Mouse (Mus musculus): ENCODE data around the gene Flot2. TPM values are rescaled to one million over a fixed set of nuclear protein-coding genes. Genes with fewer than 3 reads are reported as not detected.

Gene Flot2
- total and polyA plus RNA-seq, 2 experiments = 23.0 to 66.5 TPM

GRCm38 (mm10) chr11:78023607-78024006 is 14.1 kb upstream of the Flot2 start:
- 82% methylated on average over 8 of the region's 8 CpGs for WGBS
- no peak overlapping the region for H3K4me3 ChIP-seq (ENCODE audit: insufficient read depth, low read depth, low read length)
- no peak for TF ChIP-seq POLR2A (IDR thresholded peaks at IDR 0.05; ENCODE audit: extremely low read depth, insufficient read depth, low read length)
- peak; percentile 50 for TF ChIP-seq CTCF (IDR thresholded peaks at IDR 0.05; ENCODE audit: low read depth, low read length)
- no peaks in the 10 kb centered on the region for H3K4me1 ChIP-seq (ENCODE audit: control insufficient read depth, insufficient read depth, low read length)
- H3K9ac ChIP-seq (ENCODE audit: low read depth, low read length) = no peak overlapping the region
- no peak for DNase-seq (ENCODE audit: extremely low read depth, low read depth, low spot score)
- peaks cover 62% of the 10 kb centered on the region for H3K36me3 ChIP-seq (ENCODE audit: control insufficient read depth, insufficient read depth, low read length)
- H3K27ac ChIP-seq (replicated peaks; ENCODE audit: insufficient read depth, low read depth, low read length) = no peak overlapping the region
- no peaks in the 10 kb centered on the region for H3K79me2 ChIP-seq (ENCODE audit: control insufficient read depth, insufficient read depth, low read length)
- H3K27me3 ChIP-seq (ENCODE audit: control insufficient read depth, insufficient read depth, low read length) = no peaks in the 10 kb centered on the region

DNA sequence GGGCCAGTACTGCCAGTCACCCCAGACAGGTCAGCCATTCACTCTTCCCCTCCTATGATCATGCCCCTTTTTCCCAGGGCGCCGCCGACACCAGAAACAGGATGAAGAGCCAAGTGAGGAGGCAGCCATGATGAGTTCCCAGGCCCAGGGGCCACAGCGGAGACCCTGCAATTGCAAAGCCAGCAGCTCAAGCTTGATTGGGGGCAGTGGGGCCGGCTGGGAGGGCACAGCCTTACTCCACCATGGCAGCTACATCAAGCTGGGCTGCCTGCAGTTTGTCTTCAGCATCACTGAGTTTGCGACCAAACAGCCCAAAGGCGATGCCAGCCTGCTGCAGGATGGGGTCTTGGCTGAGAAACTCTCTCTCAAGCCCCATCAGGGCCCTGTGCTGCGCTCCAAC is 8.5 kb upstream of the Flot2 start:
- peaks cover 31% of the 10 kb centered on the region for H3K36me3 ChIP-seq (ENCODE audit: control insufficient read depth, insufficient read depth, low read length)
- H3K4me1 ChIP-seq (ENCODE audit: control insufficient read depth, insufficient read depth, low read length) = peaks cover 11% of the 10 kb centered on the region
- no peaks in the 10 kb centered on the region for H3K79me2 ChIP-seq (ENCODE audit: control insufficient read depth, insufficient read depth, low read length)
- WGBS = 89% methylated on average over 8 of the region's 8 CpGs
- no peak overlapping the region for H3K9ac ChIP-seq (ENCODE audit: low read depth, low read length)
- no peaks in the 10 kb centered on the region for H3K27me3 ChIP-seq (ENCODE audit: control insufficient read depth, insufficient read depth, low read length)
- no peak overlapping the region for H3K4me3 ChIP-seq (ENCODE audit: insufficient read depth, low read depth, low read length)
- no peak for DNase-seq (ENCODE audit: extremely low read depth, low read depth, low spot score)
- H3K27ac ChIP-seq (replicated peaks; ENCODE audit: insufficient read depth, low read depth, low read length) = no peak overlapping the region
- TF ChIP-seq CTCF (IDR thresholded peaks at IDR 0.05; ENCODE audit: low read depth, low read length) = no peak
- TF ChIP-seq POLR2A (IDR thresholded peaks at IDR 0.05; ENCODE audit: extremely low read depth, insufficient read depth, low read length) = no peak

GRCm38 (mm10) chr11:78030600-78030999 is 7.1 kb upstream of the Flot2 start:
- Histone ChIP-seq H3K79me2 (ENCODE audit: control insufficient read depth, insufficient read depth, low read length) (no peaks in the 10 kb centered on the region), H3K27ac (replicated peaks; ENCODE audit: insufficient read depth, low read depth, low read length) (no peak overlapping the region), H3K4me1 (ENCODE audit: control insufficient read depth, insufficient read depth, low read length) (peaks cover 11% of the 10 kb centered on the region), H3K4me3 (ENCODE audit: insufficient read depth, low read depth, low read length) (no peak overlapping the region), H3K9ac (ENCODE audit: low read depth, low read length) (no peak overlapping the region), H3K27me3 (ENCODE audit: control insufficient read depth, insufficient read depth, low read length) (no peaks in the 10 kb centered on the region), H3K36me3 (ENCODE audit: control insufficient read depth, insufficient read depth, low read length) (peaks cover 20% of the 10 kb centered on the region)
- TF ChIP-seq CTCF (IDR thresholded peaks at IDR 0.05; ENCODE audit: low read depth, low read length) (no peak), POLR2A (IDR thresholded peaks at IDR 0.05; ENCODE audit: extremely low read depth, insufficient read depth, low read length) (no peak)
- WGBS = 79% methylated on average over 2 of the region's 2 CpGs
- DNase-seq (ENCODE audit: extremely low read depth, low read depth, low spot score) = no peak

DNA sequence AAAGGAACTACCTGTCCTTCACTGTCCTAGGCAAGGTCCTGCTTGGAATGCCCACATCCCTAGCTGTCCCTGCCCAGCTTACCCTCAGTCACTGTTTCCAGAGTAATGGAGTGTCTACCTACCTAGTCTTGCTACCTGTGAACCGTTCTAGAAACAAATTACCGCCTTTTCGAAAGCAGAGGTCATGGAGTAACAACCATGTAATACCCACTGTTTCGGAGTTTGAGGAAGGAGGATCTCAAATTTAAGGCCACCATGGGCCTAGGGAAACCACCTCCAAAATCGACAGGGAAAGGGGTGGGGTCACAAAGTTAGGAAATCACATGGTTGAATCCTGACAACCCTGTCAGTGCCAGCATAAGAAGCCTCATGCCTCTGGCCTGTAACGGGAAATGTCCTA is 6.3 kb upstream of the Flot2 start:
- Histone ChIP-seq H3K9ac (ENCODE audit: low read depth, low read length) (no peak overlapping the region), H3K4me1 (ENCODE audit: control insufficient read depth, insufficient read depth, low read length) (peaks cover 11% of the 10 kb centered on the region), H3K36me3 (ENCODE audit: control insufficient read depth, insufficient read depth, low read length) (peaks cover 14% of the 10 kb centered on the region), H3K79me2 (ENCODE audit: control insufficient read depth, insufficient read depth, low read length) (no peaks in the 10 kb centered on the region), H3K4me3 (ENCODE audit: insufficient read depth, low read depth, low read length) (no peak overlapping the region), H3K27me3 (ENCODE audit: control insufficient read depth, insufficient read depth, low read length) (no peaks in the 10 kb centered on the region), H3K27ac (replicated peaks; ENCODE audit: insufficient read depth, low read depth, low read length) (no peak overlapping the region)
- 47% methylated on average over 6 of the region's 6 CpGs for WGBS
- no peak for TF ChIP-seq POLR2A (IDR thresholded peaks at IDR 0.05; ENCODE audit: extremely low read depth, insufficient read depth, low read length)
- no peak for DNase-seq (ENCODE audit: extremely low read depth, low read depth, low spot score)

DNA sequence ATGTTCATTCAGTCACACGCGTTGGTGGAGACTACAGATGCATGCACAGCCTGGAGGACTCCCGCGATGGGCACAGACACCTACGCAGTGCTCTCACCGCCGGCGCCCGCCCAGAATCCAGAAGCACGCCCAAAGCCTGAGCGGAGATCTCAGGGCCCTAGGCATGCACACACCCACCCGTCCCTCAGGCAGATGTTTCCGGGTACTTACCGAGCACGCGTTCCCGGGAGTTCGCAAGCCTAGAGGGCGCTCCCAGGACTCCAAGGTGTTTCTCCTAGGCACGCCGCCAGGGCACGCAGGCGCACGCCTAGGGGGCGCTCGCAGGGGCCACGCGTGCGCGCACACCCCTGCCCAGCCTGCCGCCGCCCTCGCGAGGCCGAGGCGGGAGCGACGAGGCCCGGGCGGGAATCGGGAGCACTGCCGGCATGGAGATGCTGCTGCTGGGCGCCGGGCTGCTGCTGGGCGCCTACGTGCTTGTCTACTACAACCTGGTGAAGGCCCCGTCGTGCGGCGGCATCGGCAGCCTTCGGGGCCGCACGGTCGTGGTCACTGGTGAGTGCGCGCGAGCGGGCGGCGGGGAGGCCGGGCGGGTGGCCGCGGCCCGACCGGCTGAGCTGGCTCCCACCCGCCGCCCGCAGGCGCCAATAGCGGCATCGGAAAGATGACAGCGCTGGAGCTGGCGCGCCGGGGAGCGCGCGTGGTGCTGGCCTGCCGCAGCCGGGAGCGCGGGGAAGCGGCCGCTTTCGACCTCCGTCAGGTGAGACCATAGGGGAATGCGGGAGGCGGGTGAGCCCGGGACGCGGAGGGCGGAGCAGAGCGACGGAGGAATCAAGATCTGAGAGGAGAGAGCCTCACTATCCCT is 5.6 kb upstream of the Flot2 start, which contains the start of gene Dhrs13:
Dhrs13 (plus strand) TSS at position 334 of the 862 bp plus-strand sequence.
- TF ChIP-seq POLR2A (IDR thresholded peaks at IDR 0.05; ENCODE audit: extremely low read depth, insufficient read depth, low read length) (no peak), CTCF (IDR thresholded peaks at IDR 0.05; ENCODE audit: low read depth, low read length) (peak; percentile 84)
- peak; percentile 72 for DNase-seq (ENCODE audit: extremely low read depth, low read depth, low spot score)
- no peaks in the 10 kb centered on the region for H3K79me2 ChIP-seq (ENCODE audit: control insufficient read depth, insufficient read depth, low read length)
- no peaks in the 10 kb centered on the region for H3K27me3 ChIP-seq (ENCODE audit: control insufficient read depth, insufficient read depth, low read length)
- H3K9ac ChIP-seq (ENCODE audit: low read depth, low read length) = peak within 1 kb of the TSS; percentile 69
- peak within 1 kb of the TSS; percentile 57 for H3K4me3 ChIP-seq (ENCODE audit: insufficient read depth, low read depth, low read length)
- H3K36me3 ChIP-seq (ENCODE audit: control insufficient read depth, insufficient read depth, low read length) = peaks cover 9% of the 10 kb centered on the region; the same call in 1 of the 2 replicates
- WGBS = under 1% methylated on average over 96 of the region's 96 CpGs
- peak within 1 kb of the TSS; percentile 6; the same call in 1 of the 2 replicates for H3K27ac ChIP-seq (replicated peaks; ENCODE audit: insufficient read depth, low read depth, low read length)
- peaks cover 11% of the 10 kb centered on the region for H3K4me1 ChIP-seq (ENCODE audit: control insufficient read depth, insufficient read depth, low read length)

DNA sequence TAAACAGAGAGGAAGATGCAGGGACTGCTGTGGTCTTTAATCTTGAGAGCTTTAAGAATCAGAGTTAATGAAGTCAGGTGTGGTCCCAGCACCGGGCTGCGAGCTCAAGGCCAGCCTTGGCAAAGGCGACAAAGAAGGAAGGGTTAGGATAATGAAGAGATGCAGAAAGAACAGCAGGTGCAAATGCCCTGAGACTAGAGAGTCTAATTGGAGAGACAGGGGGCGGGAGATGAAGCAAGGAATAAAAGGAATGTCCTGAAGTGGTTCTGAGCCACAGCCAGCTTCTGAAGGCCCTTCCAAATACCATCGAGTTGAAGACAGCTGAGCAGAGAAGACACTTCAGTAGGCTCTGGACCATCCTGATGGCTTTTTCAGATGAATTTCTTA is 4.9 kb upstream of the Flot2 start:
- no peak overlapping the region for H3K27ac ChIP-seq (replicated peaks; ENCODE audit: insufficient read depth, low read depth, low read length)
- WGBS = 23% methylated on average over 5 of the region's 5 CpGs

More for the DNA sequence above, 4.9 kb upstream of the Flot2 start:
- Histone ChIP-seq H3K36me3 (ENCODE audit: control insufficient read depth, insufficient read depth, low read length) (peaks cover 5% of the 10 kb centered on the region; the same call in 1 of the 2 replicates), H3K4me1 (ENCODE audit: control insufficient read depth, insufficient read depth, low read length) (peaks cover 11% of the 10 kb centered on the region), H3K27me3 (ENCODE audit: control insufficient read depth, insufficient read depth, low read length) (no peaks in the 10 kb centered on the region), H3K79me2 (ENCODE audit: control insufficient read depth, insufficient read depth, low read length) (0 out of 2 replicates have a peak, but pooled peaks cover under 1% of the 10 kb centered on the region), H3K9ac (ENCODE audit: low read depth, low read length) (peak overlapping the region; percentile 69), H3K4me3 (ENCODE audit: insufficient read depth, low read depth, low read length) (peak overlapping the region; percentile 57)
- TF ChIP-seq CTCF (IDR thresholded peaks at IDR 0.05; ENCODE audit: low read depth, low read length) = no peak
- no peak for TF ChIP-seq POLR2A (IDR thresholded peaks at IDR 0.05; ENCODE audit: extremely low read depth, insufficient read depth, low read length)
- DNase-seq (ENCODE audit: extremely low read depth, low read depth, low spot score) = no peak
